Mouse (Mus musculus) brain, embryonic 14.5 days (tissue): ENCODE measurements at regions not wholly inside any gene's neighbourhood (a gene's known extent, or its start where the extent isn't known, plus 50 kb on each side); places are given as distances from the start of the nearest gene placed in this dataset.

Experiments used
- CTCF ChIP-seq: fragments of 200-500 bp; IDR thresholded peaks from 2 replicates; pipeline ENCODE4 v1.5.1; 2012; ENCODE audit warnings: inconsistent platforms, mild to moderate bottlenecking, moderate library complexity, borderline replicate concordance; ENCODE audit not compliant: insufficient read depth, insufficient read length; ENCODE audit errors: extremely low read depth
- POLR2A ChIP-seq: fragments of 200-500 bp; IDR thresholded peaks from 2 replicates; pipeline ENCODE4 v1.6.1; 2012; ENCODE audit warnings: mild to moderate bottlenecking, inconsistent platforms, borderline replicate concordance; ENCODE audit not compliant: poor library complexity, insufficient read depth, insufficient read length, severe bottlenecking; ENCODE audit errors: extremely low read depth

DNA sequence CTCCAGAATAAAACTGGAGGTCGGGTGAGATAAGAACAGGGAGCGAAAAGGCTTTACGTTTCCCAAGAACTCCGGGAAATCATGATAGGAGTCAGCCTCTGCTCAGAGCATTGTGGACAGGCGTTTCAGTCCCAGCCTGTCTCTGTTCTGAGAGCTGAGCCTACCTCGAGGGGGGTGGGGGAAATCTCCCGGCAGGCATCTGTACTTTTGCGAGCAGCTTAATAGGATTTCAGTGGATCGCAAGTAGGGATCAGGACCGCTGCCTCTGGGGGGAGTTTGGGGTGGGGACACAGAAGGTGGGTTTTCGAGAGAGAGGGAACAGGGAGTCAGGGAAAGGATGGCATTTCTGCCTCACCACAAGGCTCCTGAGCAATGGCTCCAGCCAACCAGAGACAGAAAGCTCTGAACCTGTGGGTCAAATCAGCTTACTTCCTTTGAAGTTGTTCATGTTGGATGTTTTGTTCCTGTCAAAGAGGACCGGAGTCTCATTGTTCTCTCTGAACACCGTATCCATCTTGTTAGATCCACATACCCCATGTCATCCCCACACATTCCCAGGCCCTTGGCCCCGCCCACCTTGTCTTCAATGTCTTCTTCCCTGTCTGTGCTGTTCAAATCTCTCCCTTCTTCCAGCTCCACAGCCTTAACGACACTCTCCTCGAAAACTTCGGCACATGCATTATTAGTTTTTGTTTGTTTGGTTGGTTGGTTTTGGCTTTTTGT is 109.5 kb downstream of the Trim29 start:
- TF ChIP-seq POLR2A = no peak
- TF ChIP-seq CTCF = no peak
